Mouse (Mus musculus) lung, adult 2 months (tissue): Measurements from ENCODE around the gene Mical3.

Experiments used
- CTCF ChIP-seq: fragments of 200-500 bp; IDR thresholded peaks from 2 replicates; pipeline ENCODE4 v1.5.1; 2011; ENCODE audit warnings: mild to moderate bottlenecking, low read length, control low read depth; ENCODE audit not compliant: insufficient read depth
- POLR2A ChIP-seq: fragments of 200-500 bp; IDR thresholded peaks from 2 replicates; pipeline ENCODE4 v1.6.1; 2011; ENCODE audit warnings: low read depth, mild to moderate bottlenecking, control low read depth, low read length, borderline replicate concordance; ENCODE audit errors: extremely low read depth

DNA sequence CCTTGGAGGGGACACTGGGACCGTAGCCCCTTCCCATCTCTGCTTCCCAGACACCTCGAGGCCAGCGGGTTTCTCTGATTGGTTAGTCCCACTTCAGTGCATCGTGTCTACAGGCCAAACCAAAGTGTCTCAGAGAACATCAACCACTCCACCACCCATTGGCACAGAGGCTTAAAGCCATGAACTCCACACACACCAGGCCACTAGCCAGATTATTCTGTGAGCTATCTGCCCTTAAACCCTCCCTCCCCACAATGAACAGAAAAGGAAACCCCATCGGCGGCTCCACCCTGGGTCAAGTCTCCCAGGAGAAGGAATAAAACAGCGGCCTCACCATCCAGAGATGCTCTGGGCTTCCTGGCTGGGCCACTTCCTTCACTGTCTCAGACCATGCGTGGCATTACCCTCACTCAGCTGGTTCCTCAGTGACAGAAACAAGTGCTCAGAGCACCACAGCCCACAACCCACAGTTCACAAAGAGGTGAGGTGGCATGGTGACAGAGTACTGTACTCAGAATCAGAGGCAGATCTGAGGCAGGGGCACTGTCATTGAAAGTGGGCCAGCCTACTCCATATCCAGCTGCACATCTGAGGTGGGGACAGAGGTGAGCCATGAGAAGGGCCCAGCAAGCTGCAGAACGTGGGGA, 60.1 kb downstream of the Mical3 start:
- TF ChIP-seq POLR2A (no peak), CTCF (no peak)
